Mouse (Mus musculus) leukemia stem cell, adult 10-12 weeks (primary cell): ENCODE data around the gene Cyp2c37. TPM values are rescaled to one million over a fixed set of nuclear protein-coding genes. Genes with fewer than 3 reads are reported as not detected.

Experiments
- polyA plus RNA-seq: library from polyadenylated mRNA; stranded (reverse); fragments of >175 nt; gene quantifications from 2 replicates; pipeline ENCODE4 v1.2.3, GENCODE M21; 2012; ENCODE audit warnings: low replicate concordance

Gene Cyp2c37
- polyA plus RNA-seq: not detected in 2 replicates

GRCm38 (mm10) chr19:39992140-39992539 lies at the start of gene Cyp2c37:
TSS of gene Cyp2c37 (plus strand) at chr19:39992424.

Other genes starting within 250 kb of the Cyp2c37 start
- not detected in 2 replicates for gene Cyp2c40, start 179.6 kb upstream of the Cyp2c37 start, polyA plus RNA-seq
- not detected in 2 replicates for gene Cyp2c69, start 105.6 kb upstream of the Cyp2c37 start, polyA plus RNA-seq
- gene Cyp2c54, start 81.4 kb downstream of the Cyp2c37 start, polyA plus RNA-seq: not detected in 2 replicates
- not detected in 2 replicates for gene Cyp2c50, start 97.3 kb downstream of the Cyp2c37 start, polyA plus RNA-seq
- gene Cyp2c70, start 194.9 kb downstream of the Cyp2c37 start, polyA plus RNA-seq: not detected in 2 replicates